Mouse (Mus musculus) heart, embryonic 11.5 days (tissue): Measurements from ENCODE around the gene Sbk3. TPM values are rescaled to one million over a fixed set of nuclear protein-coding genes. Genes with fewer than 3 reads are reported as not detected.

Experiments used
- ATAC-seq: fragments of 200-750 bp; cut with Nextera tagmentation; replicated peaks from 2 replicates; pipeline ENCODE4 v1.8.0; 2017; ENCODE audit warnings: moderate library complexity; ENCODE audit not compliant: insufficient number of reproducible peaks, low FRiP score, low TSS enrichment
- H3K27ac ChIP-seq: fragments of 300-500 bp; sonication (generic); 2 replicates; pipeline ENCODE4 v1.5.1; 2014; ENCODE audit warnings: mild to moderate bottlenecking, low read depth, low read length
- H3K27me3 ChIP-seq: fragments of 300-500 bp; sonication (generic); 2 replicates; pipeline ENCODE4 v1.6.1; 2014; ENCODE audit warnings: mild to moderate bottlenecking, low read length, mixed read lengths; ENCODE audit not compliant: control insufficient read depth, insufficient read depth
- H3K36me3 ChIP-seq: fragments of 300-500 bp; sonication (generic); 2 replicates; pipeline ENCODE4 v1.6.1; 2014; ENCODE audit warnings: mild to moderate bottlenecking, low read length, moderate library complexity, mixed read lengths; ENCODE audit not compliant: control insufficient read depth, insufficient read depth
- H3K4me1 ChIP-seq: fragments of 300-500 bp; sonication (generic); 2 replicates; pipeline ENCODE4 v1.6.1; 2014; ENCODE audit warnings: low read length; ENCODE audit not compliant: control insufficient read depth, insufficient read depth
- H3K4me2 ChIP-seq: fragments of 300-500 bp; sonication (generic); 2 replicates; pipeline ENCODE4 v1.6.1; 2014; ENCODE audit warnings: mild to moderate bottlenecking, moderate library complexity
- H3K4me3 ChIP-seq: fragments of 300-500 bp; sonication (generic); 2 replicates; pipeline ENCODE4 v1.5.1; 2014; ENCODE audit warnings: low read depth, low read length
- H3K9ac ChIP-seq: fragments of 300-500 bp; sonication (generic); 2 replicates; pipeline ENCODE4 v1.6.1; 2014; ENCODE audit warnings: mild to moderate bottlenecking, low read depth, low read length, moderate library complexity
- H3K9me3 ChIP-seq: fragments of 300-500 bp; sonication (generic); replicated peaks from 2 replicates; pipeline ENCODE4 v1.6.1; 2016; ENCODE audit warnings: low read length; ENCODE audit not compliant: control insufficient read depth
- WGBS: fragments of 180-500 bp; shearing (Covaris S2); extraction: QIAGEN DNeasy Blood & Tissue Kit; methylation state at CpG from one replicate; pipeline ENCODE4 v1.1.7; 2014; ENCODE audit not compliant: insufficient replicate concordance; 5-methylcytosine and 5-hydroxymethylcytosine counted together
- polyA plus RNA-seq: library from polyadenylated mRNA; unstranded; fragments of >200 nt; fragmentation: Nextera tagmentation; extraction: Ambion mirVana; gene quantifications from 2 replicates; pipeline ENCODE4 v1.2.1, GENCODE M21; 2014

Gene Sbk3
- polyA plus RNA-seq, 1 experiment from 2014 or later, result 0.49 TPM

DNA sequence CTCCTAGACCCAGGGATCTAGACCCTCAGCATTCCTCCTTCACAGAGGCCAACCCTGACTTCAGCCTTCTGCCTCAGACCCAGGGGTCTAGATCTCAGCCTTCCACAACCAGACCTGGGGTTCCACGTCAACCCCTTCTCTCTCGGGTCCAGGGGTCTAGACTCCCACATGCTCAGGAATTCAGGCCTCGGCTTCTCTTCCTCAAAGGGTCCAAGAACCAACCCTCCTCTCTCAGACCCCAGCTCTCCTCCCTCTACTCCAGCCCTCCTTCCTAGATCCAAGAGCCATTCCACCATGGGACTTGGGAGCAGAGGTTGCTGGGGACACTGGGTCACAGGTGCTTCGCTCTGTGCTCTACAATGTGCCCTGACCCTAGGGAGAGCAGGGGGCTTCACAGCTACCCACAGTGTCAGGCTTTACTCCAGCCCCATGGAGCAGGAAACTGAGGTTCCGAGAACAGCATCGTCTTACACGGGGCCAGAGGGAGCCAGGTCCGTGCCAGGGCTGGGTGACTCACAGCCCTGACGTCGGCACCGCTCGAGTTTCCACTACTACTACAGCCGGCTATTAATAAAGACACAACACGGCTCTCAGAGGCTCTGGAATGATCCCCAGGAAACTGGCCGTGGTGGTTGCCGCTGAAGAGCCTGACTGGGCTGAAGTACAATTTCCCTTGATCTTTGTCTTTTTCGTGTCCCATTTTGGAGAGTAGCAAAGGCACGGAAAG is 1.5 kb upstream of the Sbk3 start:
- 49% methylated on average over 18 of the region's 18 CpGs for WGBS
- no peak overlapping the region for H3K4me3 ChIP-seq
- no peak overlapping the region for H3K4me2 ChIP-seq
- 0 out of 2 replicates have a peak, but pooled peaks have one; percentile 23 for ATAC-seq
- H3K9me3 ChIP-seq, result peaks cover 2% of the 10 kb centered on the region
- peaks cover 4% of the 10 kb centered on the region; the same call in 1 of the 2 replicates for H3K4me1 ChIP-seq
- H3K9ac ChIP-seq, result no peak overlapping the region
- no peaks in the 10 kb centered on the region for H3K36me3 ChIP-seq
- peak overlapping the region; percentile 69 for H3K27ac ChIP-seq
- H3K27me3 ChIP-seq, result no peaks in the 10 kb centered on the region

DNA sequence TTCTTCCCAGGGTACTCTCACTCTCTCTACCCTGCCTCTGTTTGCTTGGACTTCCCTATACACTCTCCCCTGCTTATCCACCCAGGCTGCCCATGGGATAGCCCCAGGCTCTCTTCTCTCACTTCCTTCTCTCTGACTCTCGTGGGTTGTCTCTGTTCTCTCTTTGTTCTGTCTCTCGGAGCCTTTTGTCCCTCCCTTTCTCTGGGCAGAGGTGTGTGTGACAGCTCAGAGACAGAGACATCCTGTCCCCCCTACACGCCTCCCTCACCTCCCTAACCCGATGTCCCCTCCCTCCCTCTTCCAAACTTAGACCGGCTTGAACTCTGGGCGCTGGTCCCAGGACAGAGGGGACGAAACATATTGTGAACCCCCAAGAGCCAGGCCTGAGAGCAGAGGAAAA is 742 bp upstream of the Sbk3 start:
- H3K4me2 ChIP-seq, result no peak overlapping the region
- H3K27ac ChIP-seq, result no peak overlapping the region

GRCm38 (mm10) chr7:4964988-4965387 is 6.0 kb downstream of the Sbk3 start:
- Histone ChIP-seq H3K36me3 (no peaks in the 10 kb centered on the region), H3K4me2 (no peak overlapping the region), H3K4me3 (no peak overlapping the region), H3K27me3 (no peaks in the 10 kb centered on the region), H3K4me1 (peaks cover 3% of the 10 kb centered on the region; the same call in 1 of the 2 replicates), H3K9me3 (no peaks in the 10 kb centered on the region), H3K27ac (no peak overlapping the region), H3K9ac (no peak overlapping the region)
- no peak for ATAC-seq
- WGBS, result 67% methylated on average over 5 of the region's 5 CpGs

More for the DNA sequence above, 742 bp upstream of the Sbk3 start:
- no peak for ATAC-seq
- no peak overlapping the region for H3K4me3 ChIP-seq
- WGBS, result 16% methylated on average over 7 of the region's 7 CpGs
- peaks cover 4% of the 10 kb centered on the region; the same call in 1 of the 2 replicates for H3K4me1 ChIP-seq
- no peak overlapping the region for H3K9ac ChIP-seq
- no peaks in the 10 kb centered on the region for H3K36me3 ChIP-seq
- H3K9me3 ChIP-seq, result no peaks in the 10 kb centered on the region; the same call in 1 of the 2 replicates
- H3K27me3 ChIP-seq, result no peaks in the 10 kb centered on the region

GRCm38 (mm10) chr7:4964272-4964671 is 6.7 kb downstream of the Sbk3 start, which contains the start of gene Sbk2:
Sbk2 (minus strand) TSS chr7:4964406.
- no peak within 1 kb of the TSS for H3K27ac ChIP-seq
- 5% methylated on average over 10 of the region's 10 CpGs for WGBS
- peak; percentile 66 for ATAC-seq
- H3K27me3 ChIP-seq, result no peaks in the 10 kb centered on the region
- H3K9ac ChIP-seq, result peak within 1 kb of the TSS; percentile 28; the same call in 1 of the 2 replicates
- 0 out of 2 replicates have a peak within 1 kb of the TSS, but pooled peaks have one; percentile 10 for H3K4me3 ChIP-seq
- peak within 1 kb of the TSS; percentile 45 for H3K4me2 ChIP-seq
- peaks cover 3% of the 10 kb centered on the region; the same call in 1 of the 2 replicates for H3K4me1 ChIP-seq
- no peaks in the 10 kb centered on the region for H3K9me3 ChIP-seq
- no peaks in the 10 kb centered on the region for H3K36me3 ChIP-seq

GRCm38 (mm10) chr7:4963527-4963926 is 7.4 kb downstream of the Sbk3 start:
- Histone ChIP-seq H3K27ac (no peak overlapping the region), H3K27me3 (no peaks in the 10 kb centered on the region), H3K9me3 (no peaks in the 10 kb centered on the region), H3K4me2 (no peak overlapping the region), H3K9ac (no peak overlapping the region), H3K36me3 (no peaks in the 10 kb centered on the region), H3K4me3 (no peak overlapping the region), H3K4me1 (peaks cover 3% of the 10 kb centered on the region; the same call in 1 of the 2 replicates)
- WGBS, result 65% methylated on average over 5 of the region's 5 CpGs
- no peak for ATAC-seq

DNA sequence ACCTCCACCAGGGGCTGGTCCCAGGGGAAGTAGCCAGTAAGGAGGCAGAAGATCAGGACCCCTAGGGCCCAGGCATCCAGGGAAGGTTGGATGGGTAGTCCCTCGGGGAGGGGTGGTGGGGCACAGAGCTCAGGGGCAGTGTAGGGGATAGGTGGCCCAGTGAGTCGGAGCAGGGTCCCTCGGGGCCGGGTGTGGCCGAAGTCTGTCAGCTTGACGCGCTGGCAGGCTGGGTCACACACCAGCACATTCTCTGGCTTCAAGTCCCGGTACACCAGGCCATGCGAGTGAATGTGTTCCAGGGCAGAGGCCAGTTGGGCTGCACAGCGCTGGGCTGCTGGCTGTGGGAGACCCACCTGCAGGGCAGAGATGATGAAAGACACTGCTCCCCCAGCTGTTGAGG is 13.6 kb downstream of the Sbk3 start:
- 75% methylated on average over 10 of the region's 10 CpGs for WGBS
- no peak for ATAC-seq
- Histone ChIP-seq H3K9ac (no peak overlapping the region), H3K27ac (no peak overlapping the region), H3K36me3 (no peaks in the 10 kb centered on the region), H3K4me1 (peaks cover 10% of the 10 kb centered on the region), H3K4me3 (no peak overlapping the region), H3K4me2 (no peak overlapping the region), H3K27me3 (no peaks in the 10 kb centered on the region), H3K9me3 (no peaks in the 10 kb centered on the region)

DNA sequence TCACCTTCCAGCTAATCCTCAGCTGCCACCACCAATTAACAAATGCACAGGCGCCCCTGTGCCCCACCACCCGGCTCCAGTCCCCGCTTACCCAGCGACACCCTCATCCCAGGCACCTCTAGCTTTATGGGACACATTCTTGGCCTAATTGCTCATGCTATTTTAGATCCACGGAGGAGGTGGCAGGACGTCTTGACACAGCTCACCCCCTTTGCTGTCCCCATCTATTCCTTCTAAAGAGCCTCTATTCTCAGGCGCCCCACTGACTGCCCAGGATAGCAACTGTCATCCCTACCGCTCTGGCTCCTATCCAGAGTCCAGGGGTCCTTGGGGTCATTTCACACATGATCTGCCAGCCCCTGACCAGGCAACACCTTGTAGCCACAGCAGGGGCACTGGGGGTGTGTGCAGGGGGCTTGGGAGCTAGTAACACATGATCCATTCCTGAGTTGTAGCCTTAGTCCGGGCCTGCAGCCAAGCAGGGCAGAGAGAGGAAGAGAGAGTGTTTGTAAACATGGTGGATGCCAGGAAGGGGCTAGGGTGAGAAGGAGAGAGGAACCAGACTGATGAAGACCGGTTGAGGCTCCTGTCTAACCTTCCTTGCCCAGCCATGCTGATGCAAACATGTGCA is 17.0 kb downstream of the Sbk3 start:
- Histone ChIP-seq H3K9me3 (no peaks in the 10 kb centered on the region), H3K4me2 (no peak overlapping the region), H3K27ac (peak overlapping the region; percentile 68), H3K36me3 (no peaks in the 10 kb centered on the region), H3K27me3 (no peaks in the 10 kb centered on the region), H3K9ac (0 out of 2 replicates have a peak overlapping the region, but pooled peaks have one; percentile 46), H3K4me3 (no peak overlapping the region), H3K4me1 (peaks cover 17% of the 10 kb centered on the region)
- WGBS, result 13% methylated on average over 10 of the region's 10 CpGs
- ATAC-seq, result peak; percentile 49; the same call in 1 of the 2 replicates

DNA sequence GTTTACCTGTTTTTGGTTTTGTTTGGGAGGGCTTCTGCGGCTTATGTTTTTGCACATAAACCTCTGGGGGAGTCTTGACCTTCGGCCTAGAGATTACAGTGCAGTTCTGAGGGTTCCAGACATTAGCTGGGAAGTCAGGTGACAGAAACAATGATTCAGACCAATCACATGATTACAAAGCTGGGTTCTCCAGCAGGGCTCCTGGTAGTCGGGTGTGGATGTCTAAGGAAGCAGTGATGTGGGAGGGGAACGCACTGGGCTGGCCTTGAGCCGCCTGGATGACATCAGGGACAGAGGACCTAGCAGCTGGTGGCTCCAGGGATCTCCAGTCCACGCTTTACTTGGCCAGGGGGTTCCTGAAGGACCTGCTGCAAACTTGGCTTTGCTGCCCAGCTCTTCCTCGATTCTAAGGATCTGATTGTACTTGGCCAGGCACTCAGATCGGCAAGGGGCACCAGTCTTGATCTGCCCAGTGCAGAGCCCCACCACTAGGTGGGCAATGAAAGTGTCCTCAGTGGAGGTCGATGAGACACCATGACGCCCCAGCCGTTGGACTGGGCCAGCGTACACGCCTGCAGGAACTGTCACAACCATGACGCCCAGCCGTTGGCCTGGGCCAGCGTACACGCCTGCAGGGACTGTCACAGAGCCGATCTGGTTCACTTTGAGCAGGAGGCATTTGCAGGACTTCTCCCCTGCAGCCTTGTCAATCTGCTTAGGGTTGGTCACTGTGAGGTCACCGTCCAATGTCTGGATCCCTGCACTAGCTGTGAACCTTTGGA is 20.2 kb downstream of the Sbk3 start:
- Histone ChIP-seq H3K27me3 (no peaks in the 10 kb centered on the region), H3K4me2 (no peak overlapping the region), H3K9me3 (no peaks in the 10 kb centered on the region), H3K4me1 (peaks cover 17% of the 10 kb centered on the region), H3K4me3 (no peak overlapping the region), H3K9ac (no peak overlapping the region), H3K36me3 (no peaks in the 10 kb centered on the region), H3K27ac (no peak overlapping the region)
- 75% methylated on average over 19 of the region's 19 CpGs for WGBS
- ATAC-seq, result no peak
